Mouse (Mus musculus): Measurements from ENCODE around the gene Dscam.

Dscam gene

GRCm38 (mm10) chr16:96559796-96560195 lies 610.8 kb downstream of the Dscam start:
- DNase-seq (ENCODE audit: low spot score), result no peak

DNA sequence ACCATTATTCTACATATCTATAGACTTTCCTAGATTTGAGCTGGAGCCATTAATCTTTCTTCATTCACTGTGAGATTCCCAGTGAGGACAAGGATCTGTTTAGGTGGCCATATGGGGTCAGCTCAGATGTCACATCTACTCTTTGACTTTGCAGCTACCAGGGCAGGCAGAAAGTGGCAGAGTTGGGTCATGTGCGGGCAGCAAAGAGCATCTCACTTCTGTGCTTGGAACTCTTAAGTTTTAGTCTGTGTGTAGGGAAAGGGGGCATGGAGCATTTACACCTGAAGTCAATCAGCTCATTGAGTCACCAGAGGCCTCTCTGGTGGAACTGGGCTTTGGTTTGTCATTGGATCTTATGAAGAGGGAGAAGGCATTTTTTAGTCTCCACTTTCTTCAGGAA lies 612.2 kb downstream of the Dscam start:
- no peak for DNase-seq (ENCODE audit: low spot score)

DNA sequence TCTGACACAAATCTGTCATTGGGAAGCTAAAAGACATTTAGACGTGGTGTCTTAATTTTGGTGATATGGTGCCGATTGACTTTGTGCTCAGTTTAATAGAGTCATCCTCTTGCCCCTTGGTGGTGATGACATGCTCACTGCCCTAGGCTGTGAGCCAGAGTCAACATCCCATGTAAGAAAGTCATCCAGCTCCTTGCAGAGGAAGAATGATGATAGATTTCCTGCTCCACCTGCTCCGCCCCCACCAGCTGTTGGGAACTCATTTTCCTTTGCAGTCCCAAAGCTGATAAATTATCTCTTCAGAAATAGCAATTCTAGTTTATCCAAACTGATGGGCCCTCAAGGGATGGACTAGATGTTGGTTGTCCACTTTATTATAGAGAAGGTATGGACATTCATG lies 613.9 kb downstream of the Dscam start:
- no peak for DNase-seq (ENCODE audit: low spot score)

DNA sequence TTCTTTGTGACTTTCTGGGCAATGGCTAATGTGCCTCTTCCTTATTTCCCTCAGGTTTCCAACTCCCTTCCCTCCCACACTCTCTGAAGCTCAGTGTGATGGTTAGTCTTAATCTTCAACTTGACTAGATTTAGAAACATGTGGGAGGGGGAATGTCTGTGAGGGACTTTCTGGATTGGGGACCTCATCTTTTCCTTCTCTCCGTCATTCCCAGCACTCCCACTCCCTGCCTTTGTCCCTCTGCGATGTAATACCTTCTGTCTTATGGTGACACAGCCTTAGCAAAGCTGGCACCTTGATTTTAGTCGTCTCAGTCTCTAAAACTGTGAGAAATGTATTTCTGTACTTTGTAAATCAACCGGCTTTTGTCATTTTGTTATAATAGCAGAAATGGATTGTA lies 615.1 kb downstream of the Dscam start:
- DNase-seq (ENCODE audit: low spot score), result no peak

GRCm38 (mm10) chr16:96552680-96553079 lies 617.9 kb downstream of the Dscam start:
- no peak for DNase-seq (ENCODE audit: low spot score)

GRCm38 (mm10) chr16:96541056-96541455 lies 629.5 kb downstream of the Dscam start:
- DNase-seq (ENCODE audit: low spot score), result peak; percentile 62
